Mouse (Mus musculus) megakaryocyte, embryonic 14.5 days (primary cell): ENCODE results near the gene Nr1i2. TPM values are rescaled to one million over a fixed set of nuclear protein-coding genes. Genes with fewer than 3 reads are reported as not detected.
"Not testable (repeated sequence)": the region's sequence is repeated elsewhere in the genome, so short reads cannot be mapped to it uniquely, and the experiment has no call there.

Experiments
- H3K27me3 ChIP-seq: replicated peaks from 2 replicates; pipeline ENCODE3; 2012; ENCODE audit warnings: inconsistent platforms
- H3K36me3 ChIP-seq: replicated peaks from 2 replicates; pipeline ENCODE3; 2012; ENCODE audit warnings: low read length, inconsistent platforms, mixed read lengths
- H3K4me1 ChIP-seq: 2 replicates; pipeline ENCODE4 v1.6.1; 2012; ENCODE audit warnings: inconsistent platforms
- H3K4me3 ChIP-seq: replicated peaks from 2 replicates; pipeline ENCODE3; 2012; ENCODE audit warnings: moderate library complexity, mild to moderate bottlenecking, inconsistent platforms
- H3K9me3 ChIP-seq: 2 replicates; pipeline ENCODE4 v1.6.1; 2012; ENCODE audit warnings: inconsistent platforms
- FLI1 ChIP-seq: IDR thresholded peaks from 2 replicates; pipeline ENCODE4 v1.6.1; 2012; ENCODE audit warnings: low read length, inconsistent platforms, mixed read lengths
- GATA1 ChIP-seq: IDR thresholded peaks from 3 replicates; pipeline ENCODE4 v1.6.1; 2012; ENCODE audit warnings: mixed read lengths, low read length, inconsistent platforms, borderline replicate concordance
- polyA plus RNA-seq: library from polyadenylated mRNA; stranded (reverse); fragments of >175 nt; gene quantifications from 2 replicates; pipeline ENCODE4 v1.2.3, GENCODE M21; 2012; ENCODE audit warnings: low replicate concordance; ENCODE audit not compliant: insufficient read depth

Nr1i2 gene
- polyA plus RNA-seq, result not detected in 2 replicates

- TF ChIP-seq FLI1 (no peak), GATA1 (no peak)
- Histone ChIP-seq H3K36me3 (no peaks in the 10 kb centered on the region), H3K27me3 (peaks cover 6% of the 10 kb centered on the region), H3K4me3 (no peak within 1 kb of the TSS), H3K9me3 (no peaks in the 10 kb centered on the region), H3K4me1 (peaks cover 48% of the 10 kb centered on the region)
Observed at GRCm38 (mm10) chr16:38294685-38295348, at the start of gene Nr1i2. Nr1i2 (minus strand) TSS chr16:38294824.

GRCm38 (mm10) chr16:38341396-38342324, 47.0 kb upstream of the Nr1i2 start, which contains the start of gene Maats1:
Maats1 (minus strand) TSS chr16:38342143.
- Histone ChIP-seq H3K36me3 (no peaks in the 10 kb centered on the region), H3K4me1 (peaks cover 29% of the 10 kb centered on the region), H3K27me3 (peaks cover 5% of the 10 kb centered on the region), H3K4me3 (peak within 1 kb of the TSS; percentile 85), H3K9me3 (peaks cover 9% of the 10 kb centered on the region)
- TF ChIP-seq GATA1 (no peak), FLI1 (no peak)

GRCm38 (mm10) chr16:38338077-38338476, 43.5 kb upstream of the Nr1i2 start:
- not testable (repeated sequence) for H3K27me3 ChIP-seq, H3K36me3 ChIP-seq, H3K4me3 ChIP-seq, H3K4me1 ChIP-seq, H3K9me3 ChIP-seq

DNA sequence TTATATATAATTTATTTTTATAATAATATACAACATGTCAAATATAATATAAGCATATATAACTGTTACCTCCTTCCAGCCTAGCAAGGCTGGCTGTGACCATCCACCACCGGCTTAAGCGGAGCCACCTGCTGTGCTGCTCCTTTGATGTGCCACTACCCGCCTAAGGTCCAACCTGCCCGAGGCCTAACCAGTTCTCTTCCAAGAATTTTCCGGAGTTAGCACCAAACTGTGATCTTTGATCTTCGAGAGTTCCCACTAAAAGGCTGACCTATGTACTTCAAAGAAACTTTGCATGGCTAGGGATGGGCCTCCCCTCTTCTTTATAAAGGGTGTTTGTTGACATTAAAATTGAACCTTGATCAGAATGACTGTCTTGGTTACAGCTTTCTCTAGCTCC, 39.8 kb upstream of the Nr1i2 start:
- H3K4me1 ChIP-seq, result no peaks in the 10 kb centered on the region
- peaks cover 2% of the 10 kb centered on the region for H3K27me3 ChIP-seq
- H3K36me3 ChIP-seq, result no peaks in the 10 kb centered on the region
- peaks cover 8% of the 10 kb centered on the region for H3K9me3 ChIP-seq
- TF ChIP-seq GATA1, result no peak
- TF ChIP-seq FLI1, result no peak
- H3K4me3 ChIP-seq, result no peak overlapping the region

- H3K4me1 ChIP-seq, result no peaks in the 10 kb centered on the region
- peaks cover 3% of the 10 kb centered on the region for H3K27me3 ChIP-seq
- H3K4me3 ChIP-seq, result no peak overlapping the region
- H3K36me3 ChIP-seq, result no peaks in the 10 kb centered on the region
- H3K9me3 ChIP-seq, result peaks cover 10% of the 10 kb centered on the region
- no peak for TF ChIP-seq GATA1
- TF ChIP-seq FLI1, result no peak
Observed at GRCm38 (mm10) chr16:38329340-38329739, 34.7 kb upstream of the Nr1i2 start.

- TF ChIP-seq GATA1, result no peak
- TF ChIP-seq FLI1, result no peak
- peaks cover 10% of the 10 kb centered on the region for H3K9me3 ChIP-seq
- no peaks in the 10 kb centered on the region for H3K4me1 ChIP-seq
- H3K36me3 ChIP-seq, result no peaks in the 10 kb centered on the region
- H3K27me3 ChIP-seq, result peaks cover 4% of the 10 kb centered on the region
- no peak overlapping the region for H3K4me3 ChIP-seq
Observed at GRCm38 (mm10) chr16:38326778-38327397, 32.3 kb upstream of the Nr1i2 start.

GRCm38 (mm10) chr16:38324311-38324710, 29.7 kb upstream of the Nr1i2 start:
- Histone ChIP-seq H3K4me1 (peaks cover 5% of the 10 kb centered on the region; the same call in 1 of the 2 replicates), H3K36me3 (no peaks in the 10 kb centered on the region), H3K4me3 (no peak overlapping the region), H3K9me3 (peaks cover 1% of the 10 kb centered on the region; the same call in 1 of the 2 replicates), H3K27me3 (peaks cover 4% of the 10 kb centered on the region)
- TF ChIP-seq GATA1, result no peak
- TF ChIP-seq FLI1, result no peak

DNA sequence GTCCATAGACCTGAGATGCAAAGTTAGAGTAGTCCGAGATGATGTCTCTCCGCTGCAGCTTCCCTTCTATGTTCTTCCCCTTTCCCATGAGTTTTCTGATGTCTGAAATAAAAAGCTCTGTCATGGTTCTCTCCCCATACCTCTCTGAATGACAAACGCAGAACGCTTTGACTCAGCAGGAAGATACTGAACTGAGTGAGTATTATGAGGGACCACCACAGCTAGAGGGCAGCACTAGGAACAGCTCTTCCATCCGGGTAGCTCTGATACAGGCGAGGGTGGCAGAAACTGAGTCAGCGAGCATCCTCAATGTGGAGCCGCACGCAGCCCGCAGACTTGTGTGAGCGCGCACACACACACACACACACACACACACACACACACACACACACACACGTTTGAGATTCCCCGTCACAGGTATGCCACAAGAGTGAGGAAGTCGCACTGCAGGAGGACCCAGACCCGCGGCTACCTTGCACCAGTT, 26.9 kb upstream of the Nr1i2 start:
- no peak for TF ChIP-seq FLI1
- TF ChIP-seq GATA1, result no peak
- H3K4me1 ChIP-seq, result peaks cover 11% of the 10 kb centered on the region; the same call in 1 of the 2 replicates
- no peaks in the 10 kb centered on the region for H3K36me3 ChIP-seq
- H3K4me3 ChIP-seq, result peak overlapping the region; percentile 69
- no peaks in the 10 kb centered on the region for H3K9me3 ChIP-seq
- H3K27me3 ChIP-seq, result peaks cover 4% of the 10 kb centered on the region

- H3K4me3 ChIP-seq, result no peak overlapping the region
- TF ChIP-seq FLI1, result no peak
- no peak for TF ChIP-seq GATA1
- peaks cover 7% of the 10 kb centered on the region for H3K9me3 ChIP-seq
- H3K27me3 ChIP-seq, result no peaks in the 10 kb centered on the region
- peaks cover 11% of the 10 kb centered on the region; the same call in 1 of the 2 replicates for H3K4me1 ChIP-seq
- H3K36me3 ChIP-seq, result no peaks in the 10 kb centered on the region
Observed at GRCm38 (mm10) chr16:38319087-38319486, 24.5 kb upstream of the Nr1i2 start.
